Mouse (Mus musculus) midbrain, embryonic 14.5 days (tissue): ENCODE results near the gene Tmem50a. TPM values are rescaled to one million over a fixed set of nuclear protein-coding genes. Genes with fewer than 3 reads are reported as not detected.

Experiments used
- ATAC-seq: fragments of 200-750 bp; cut with Nextera tagmentation; 2 replicates; pipeline ENCODE4 v1.8.0; 2017; ENCODE audit warnings: moderate number of reproducible peaks, moderate library complexity; ENCODE audit not compliant: low FRiP score, low TSS enrichment
- DNase-seq: peaks from one replicate; pipeline ENCODE4 v3.0.0-alpha.2; 2015
- H3K27ac ChIP-seq: fragments of 300-500 bp; sonication (generic); replicated peaks from 2 replicates; pipeline ENCODE4 v1.5.1; 2014; ENCODE audit warnings: mild to moderate bottlenecking, low read depth, low read length, moderate library complexity
- H3K27me3 ChIP-seq: fragments of 300-500 bp; sonication (generic); 2 replicates; pipeline ENCODE4 v1.6.1; 2014; ENCODE audit warnings: low read length, control low read depth, mixed read lengths; ENCODE audit not compliant: control insufficient read depth, insufficient read depth
- H3K36me3 ChIP-seq: fragments of 300-500 bp; sonication (generic); 2 replicates; pipeline ENCODE4 v1.6.1; 2014; ENCODE audit warnings: low read length, control low read depth; ENCODE audit not compliant: control insufficient read depth, insufficient read depth
- H3K4me1 ChIP-seq: fragments of 300-500 bp; sonication (generic); 2 replicates; pipeline ENCODE4 v1.6.1; 2014; ENCODE audit warnings: mild to moderate bottlenecking, antibody characterized with exemption, low read length, control low read depth; ENCODE audit not compliant: control insufficient read depth, insufficient read depth
- H3K4me2 ChIP-seq: fragments of 300-500 bp; sonication (generic); 2 replicates; pipeline ENCODE4 v1.6.1; 2014; ENCODE audit warnings: mild to moderate bottlenecking, low read length, moderate library complexity
- H3K4me3 ChIP-seq: fragments of 300-500 bp; sonication (generic); replicated peaks from 2 replicates; pipeline ENCODE4 v1.5.1; 2014; ENCODE audit warnings: low read depth, low read length
- H3K9ac ChIP-seq: fragments of 300-500 bp; sonication (generic); replicated peaks from 2 replicates; pipeline ENCODE4 v1.6.1; 2014; ENCODE audit warnings: mild to moderate bottlenecking, low read length, moderate library complexity
- H3K9me3 ChIP-seq: fragments of 300-500 bp; sonication (generic); 2 replicates; pipeline ENCODE4 v1.6.1; 2016; ENCODE audit warnings: low read length, control low read depth, mixed read lengths; ENCODE audit not compliant: control insufficient read depth
- WGBS: fragments of 180-500 bp; shearing (Covaris S2); extraction: QIAGEN DNeasy Blood & Tissue Kit; methylation state at CpG from one replicate; pipeline ENCODE4 v1.1.7; 2014; 5-methylcytosine and 5-hydroxymethylcytosine counted together
- polyA plus RNA-seq: library from polyadenylated mRNA; unstranded; fragments of >200 nt; fragmentation: Nextera tagmentation; extraction: Ambion mirVana; gene quantifications from 2 replicates; pipeline ENCODE4 v1.2.1, GENCODE M21; 2014

Tmem50a gene
- 196 and 210 TPM in 2 replicates for polyA plus RNA-seq

DNA sequence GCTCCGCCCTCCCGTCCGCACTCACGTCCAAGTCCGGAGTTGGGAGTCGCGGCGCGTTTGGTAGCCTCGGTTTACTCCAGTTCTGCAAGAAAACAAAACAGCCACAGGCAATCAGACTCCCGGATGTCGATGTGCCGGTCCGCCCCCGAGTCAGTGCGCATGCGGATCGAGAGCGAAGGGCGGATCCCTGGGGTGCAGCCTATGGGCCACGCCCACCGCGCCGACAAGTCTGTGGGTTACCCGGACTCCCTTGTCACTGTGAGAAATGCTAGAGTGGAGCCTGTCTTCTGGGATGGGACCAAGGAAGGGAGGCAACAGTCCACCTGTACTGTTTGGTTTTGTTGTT, at the start of gene Tmem50a:
Gene Tmem50a, minus strand, starts transcription at position 161 of the 346 bp plus-strand sequence.
- peak; percentile 86 for ATAC-seq

DNA sequence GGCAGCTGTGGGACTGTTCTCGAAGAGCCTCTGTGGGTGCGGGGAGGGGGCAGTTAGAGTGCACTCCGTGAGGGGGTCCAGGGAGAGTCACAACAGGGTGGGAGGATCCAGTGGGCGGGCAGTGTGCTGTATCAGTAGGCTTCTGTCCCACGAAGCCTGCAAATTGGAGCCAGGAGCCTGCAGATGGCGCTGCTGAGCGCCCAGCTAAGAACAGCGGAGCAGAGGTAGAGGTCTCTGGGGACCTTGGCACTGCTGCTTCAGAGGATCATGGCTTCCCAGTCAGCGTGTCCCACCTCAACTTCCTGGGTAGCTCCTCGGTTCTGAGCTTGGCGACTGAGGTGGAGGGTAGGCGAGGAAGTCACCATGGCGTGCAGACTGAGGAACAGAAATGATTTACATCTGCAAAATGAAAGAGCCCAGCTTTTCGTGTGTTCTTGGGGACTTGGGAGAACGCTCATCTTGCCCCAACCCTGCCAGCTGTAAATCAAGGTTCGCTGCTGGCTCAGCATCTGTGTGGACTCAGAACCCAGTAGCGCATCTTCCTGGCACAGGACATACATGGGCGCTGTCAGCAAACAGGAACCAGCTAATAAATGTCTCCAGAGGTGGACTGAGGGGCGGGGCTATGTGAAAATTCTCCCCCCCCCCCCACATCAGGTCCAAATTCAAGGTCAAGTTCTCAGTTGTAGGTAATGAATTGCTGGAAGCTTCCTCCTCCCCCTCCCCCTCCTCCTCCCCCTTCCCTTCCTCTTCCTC, 48.4 kb upstream of the Tmem50a start:
- H3K9me3 ChIP-seq: no peaks in the 10 kb centered on the region
- WGBS: 25% methylated on average over 19 of the region's 19 CpGs
- no peak overlapping the region for H3K27ac ChIP-seq
- H3K27me3 ChIP-seq: no peaks in the 10 kb centered on the region
- no peaks in the 10 kb centered on the region for H3K4me1 ChIP-seq
- H3K4me2 ChIP-seq: 0 out of 2 replicates have a peak overlapping the region, but pooled peaks have one; percentile 8
- no peak overlapping the region for H3K9ac ChIP-seq
- peak; percentile 75 for DNase-seq
- no peak overlapping the region for H3K4me3 ChIP-seq
- ATAC-seq: no peak
- no peaks in the 10 kb centered on the region for H3K36me3 ChIP-seq

More for the DNA sequence above, at the start of gene Tmem50a:
- WGBS: 0% methylated on average over 25 of the region's 25 CpGs
- Histone ChIP-seq H3K9ac (peak within 1 kb of the TSS; percentile 75), H3K36me3 (peaks cover 13% of the 10 kb centered on the region), H3K4me1 (no peaks in the 10 kb centered on the region), H3K4me2 (peak within 1 kb of the TSS; percentile 58), H3K4me3 (peak within 1 kb of the TSS; percentile 76), H3K27ac (peak within 1 kb of the TSS; percentile 83), H3K27me3 (0 out of 2 replicates have a peak, but pooled peaks cover 5% of the 10 kb centered on the region), H3K9me3 (no peaks in the 10 kb centered on the region)
- peak; percentile 97 for DNase-seq

DNA sequence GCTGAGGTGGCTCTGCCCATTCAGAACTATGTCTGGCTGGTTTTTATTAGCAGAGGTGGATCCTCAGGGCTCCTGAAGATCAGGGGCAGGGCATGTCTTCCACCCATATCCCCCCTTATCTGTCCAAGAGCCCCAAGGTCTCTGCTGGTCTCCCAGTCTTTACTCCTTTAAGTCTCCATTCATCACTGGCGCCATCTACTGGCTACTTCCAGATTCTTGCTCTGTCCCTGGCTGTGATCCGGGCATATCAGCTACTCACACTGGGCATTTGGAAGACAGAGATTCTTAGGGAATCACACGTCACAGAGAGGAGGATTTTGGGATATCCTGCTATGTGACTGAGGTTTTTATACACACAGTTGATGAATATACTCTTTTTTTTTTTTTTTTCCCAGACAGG, 41.5 kb upstream of the Tmem50a start:
- Histone ChIP-seq H3K4me3 (no peak overlapping the region), H3K27me3 (no peaks in the 10 kb centered on the region), H3K4me2 (no peak overlapping the region), H3K27ac (no peak overlapping the region), H3K9ac (no peak overlapping the region), H3K9me3 (no peaks in the 10 kb centered on the region), H3K36me3 (no peaks in the 10 kb centered on the region), H3K4me1 (no peaks in the 10 kb centered on the region)
- 18% methylated on average over 3 of the region's 3 CpGs for WGBS
- DNase-seq (peak; percentile 72), ATAC-seq (no peak)

DNA sequence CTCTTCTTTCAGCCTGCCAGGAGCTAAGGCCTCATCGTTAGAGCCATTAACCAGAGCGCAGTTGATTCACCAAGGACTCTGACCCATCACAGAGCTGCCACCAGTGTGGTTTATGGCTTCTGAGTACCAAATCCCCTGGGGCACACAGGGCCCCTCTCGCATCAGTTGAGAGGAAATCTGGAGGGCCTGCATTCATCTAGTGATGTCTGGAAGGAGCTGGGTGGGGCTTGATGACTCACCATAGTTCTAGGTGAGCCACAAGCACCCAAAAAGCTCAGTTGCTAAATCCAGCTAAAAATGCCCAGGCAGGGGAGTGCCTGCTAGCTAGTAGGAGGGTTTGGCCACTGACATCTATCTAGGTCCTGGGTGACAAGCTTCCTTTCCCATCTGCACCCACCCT, 41.0 kb upstream of the Tmem50a start:
- DNase-seq (no peak), ATAC-seq (no peak)
- 87% methylated on average over 3 of the region's 3 CpGs for WGBS
- Histone ChIP-seq H3K36me3 (no peaks in the 10 kb centered on the region), H3K4me3 (no peak overlapping the region), H3K27ac (no peak overlapping the region), H3K9me3 (no peaks in the 10 kb centered on the region), H3K9ac (no peak overlapping the region), H3K4me1 (no peaks in the 10 kb centered on the region), H3K27me3 (no peaks in the 10 kb centered on the region), H3K4me2 (no peak overlapping the region)

DNA sequence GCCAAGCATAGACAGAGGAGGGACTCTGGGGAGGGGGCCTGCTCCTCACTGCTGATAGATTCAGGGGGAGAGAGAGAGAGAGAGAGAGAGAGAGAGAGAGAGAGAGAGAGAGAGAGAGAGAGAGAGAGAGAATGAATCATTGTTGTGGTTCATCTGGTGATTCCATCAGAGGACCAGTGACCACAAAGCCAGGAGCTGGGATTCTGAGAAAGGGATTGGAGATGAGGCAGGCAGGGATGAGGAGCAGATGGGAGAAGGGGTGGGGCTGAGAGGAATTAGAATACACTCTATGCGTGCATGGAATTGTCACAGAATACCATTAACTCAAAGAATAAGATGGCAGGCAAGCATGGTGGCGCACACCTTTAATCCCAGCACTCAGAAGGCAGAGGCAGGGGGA, 40.4 kb upstream of the Tmem50a start:
- Histone ChIP-seq H3K4me2 (no peak overlapping the region), H3K9ac (no peak overlapping the region), H3K4me1 (no peaks in the 10 kb centered on the region), H3K4me3 (no peak overlapping the region), H3K27me3 (no peaks in the 10 kb centered on the region), H3K36me3 (no peaks in the 10 kb centered on the region), H3K27ac (no peak overlapping the region), H3K9me3 (no peaks in the 10 kb centered on the region)
- ATAC-seq: no peak
- 68% methylated on average over 2 of the region's 2 CpGs for WGBS
- no peak for DNase-seq

DNA sequence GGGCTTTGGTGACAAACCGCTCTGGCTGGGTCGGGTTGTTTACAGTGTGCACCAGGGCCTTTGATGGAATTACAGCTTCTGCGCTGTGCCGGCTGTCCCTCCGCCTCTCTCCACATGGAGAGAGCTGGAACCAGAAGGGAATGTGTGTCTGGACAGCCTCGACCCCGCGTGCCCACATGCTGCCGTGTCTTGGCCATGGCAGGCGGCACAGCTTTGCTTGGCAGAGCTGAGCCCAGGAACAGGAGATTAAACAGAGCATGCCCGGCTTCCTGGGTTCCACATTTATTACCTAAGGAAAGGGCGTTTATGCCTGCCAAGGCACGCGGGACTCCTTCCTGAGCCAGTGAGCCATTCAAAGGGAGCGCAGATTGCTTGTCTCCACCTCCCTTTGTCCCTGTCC, 39.6 kb upstream of the Tmem50a start:
- no peaks in the 10 kb centered on the region for H3K27me3 ChIP-seq
- no peaks in the 10 kb centered on the region for H3K36me3 ChIP-seq
- no peaks in the 10 kb centered on the region for H3K9me3 ChIP-seq
- H3K4me1 ChIP-seq: no peaks in the 10 kb centered on the region
- WGBS: 19% methylated on average over 15 of the region's 15 CpGs
- no peak for ATAC-seq
- H3K27ac ChIP-seq: no peak overlapping the region
- no peak overlapping the region for H3K4me3 ChIP-seq
- no peak overlapping the region for H3K9ac ChIP-seq
- DNase-seq: peak; percentile 45
- no peak overlapping the region for H3K4me2 ChIP-seq

DNA sequence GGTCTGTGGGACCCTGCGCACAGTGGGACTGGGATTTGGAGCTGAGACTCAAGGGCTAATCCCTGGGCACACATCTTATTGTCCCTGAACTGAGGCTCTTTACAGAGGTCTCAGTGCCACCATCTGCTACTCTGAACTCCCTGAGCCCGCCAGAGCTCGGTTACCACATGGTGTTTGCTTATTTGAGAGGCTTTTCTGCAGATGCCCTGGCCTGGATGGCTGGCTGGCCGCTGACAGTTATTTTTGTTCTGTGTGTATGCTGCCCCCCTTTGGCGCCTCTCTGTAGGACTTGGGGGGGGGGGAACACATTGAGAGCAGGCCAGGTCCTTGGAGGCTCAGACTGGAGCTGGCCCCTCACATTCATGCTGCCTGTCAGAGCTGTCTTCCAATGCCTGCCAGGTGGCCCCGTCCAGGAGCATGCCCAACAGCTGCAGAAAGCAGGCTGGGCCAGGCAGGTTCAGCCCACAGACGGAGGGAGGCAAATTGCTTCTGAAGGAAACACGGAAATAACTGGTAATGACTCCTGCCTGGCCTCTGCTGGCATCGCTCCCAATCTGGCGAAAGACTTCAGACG, 35.8 kb upstream of the Tmem50a start:
- H3K27me3 ChIP-seq: no peaks in the 10 kb centered on the region
- 0 out of 2 replicates have a peak overlapping the region, but pooled peaks have one; percentile 45 for H3K27ac ChIP-seq
- peak; percentile 68 for DNase-seq
- WGBS: 18% methylated on average over 11 of the region's 11 CpGs
- H3K9ac ChIP-seq: no peak overlapping the region
- H3K9me3 ChIP-seq: no peaks in the 10 kb centered on the region
- peak; percentile 72; the same call in 1 of the 2 replicates for ATAC-seq
- no peaks in the 10 kb centered on the region for H3K4me1 ChIP-seq
- H3K4me2 ChIP-seq: no peak overlapping the region
- H3K4me3 ChIP-seq: no peak overlapping the region
- no peaks in the 10 kb centered on the region for H3K36me3 ChIP-seq

DNA sequence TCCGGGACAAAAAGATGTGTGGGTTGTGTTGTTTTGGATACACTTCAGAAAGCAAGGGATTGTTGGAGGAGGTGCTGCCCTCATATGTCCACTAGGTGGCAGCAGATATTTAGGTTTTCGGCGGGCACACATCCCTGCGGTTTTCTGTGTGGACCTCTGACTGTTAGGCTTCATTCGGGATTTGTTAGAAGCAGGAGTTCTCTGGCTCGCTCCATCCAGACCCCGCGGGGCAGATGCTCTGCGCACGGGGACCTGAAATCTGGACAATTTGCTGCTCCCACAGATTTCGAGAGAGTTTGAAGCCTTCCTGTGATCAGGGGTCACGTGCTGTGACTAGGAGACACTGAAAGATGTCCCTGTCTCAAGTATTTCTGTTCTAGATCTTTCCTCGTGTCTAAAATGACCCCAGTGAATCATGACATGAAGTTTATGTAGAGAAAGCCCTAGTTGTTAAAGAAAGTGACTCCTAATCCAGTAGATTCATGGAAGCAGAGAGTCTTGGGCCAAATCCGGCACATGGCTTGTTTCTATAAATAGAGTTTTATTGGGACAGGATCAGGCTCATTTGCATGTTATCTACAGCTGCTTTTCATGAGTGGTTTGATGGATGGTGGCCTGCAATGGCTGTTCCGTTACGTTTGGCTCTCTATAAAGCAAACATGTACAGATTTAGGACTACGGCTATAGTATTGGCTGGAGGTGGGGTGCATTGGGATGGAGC, 31.4 kb upstream of the Tmem50a start:
- H3K27ac ChIP-seq: no peak overlapping the region
- ATAC-seq: no peak
- H3K36me3 ChIP-seq: no peaks in the 10 kb centered on the region
- peak overlapping the region; percentile 47 for H3K4me2 ChIP-seq
- peak overlapping the region; percentile 19; the same call in 1 of the 2 replicates for H3K4me3 ChIP-seq
- H3K9me3 ChIP-seq: no peaks in the 10 kb centered on the region
- peak; percentile 91 for DNase-seq
- H3K27me3 ChIP-seq: 0 out of 2 replicates have a peak, but pooled peaks cover 8% of the 10 kb centered on the region
- no peaks in the 10 kb centered on the region for H3K4me1 ChIP-seq
- 15% methylated on average over 17 of the region's 17 CpGs for WGBS
- H3K9ac ChIP-seq: peak overlapping the region; percentile 36; the same call in 1 of the 2 replicates
